Comparison of ENCODE assay signal across 18 mouse cellular contexts in genomic region chr7:24271191-24271590, GRCm38 (mm10). TPM values are rescaled to one million over a fixed set of nuclear protein-coding genes. Genes with fewer than 3 reads are reported as not detected.
DNase-seq lines count a peak whose midpoint lies in the region; ATAC-seq lines count a peak whose summit lies in the region.
"Had no signal": no experiment of that assay in that cellular context is flagged by ENCODE, and none has a peak within 500 bp of the region (broad histone marks: within the 10 kb centered on the region; RNA-seq: fewer than 3 reads in every experiment).

No protein-coding gene starts in this region.

- no peak overlapping the region for H3K9ac ChIP-seq in heart, embryonic 11.5 days (ENCODE audit: low read depth, low read length)
- H3K9ac ChIP-seq in kidney, embryonic 15.5 days = no peak overlapping the region
- H3K9ac ChIP-seq in kidney, embryonic 16.5 days (replicated peaks; ENCODE audit: low read length) = no peak overlapping the region
- H3K9ac ChIP-seq in midbrain, embryonic 14.5 days (replicated peaks; ENCODE audit: low read length) = no peak overlapping the region
- H3K9ac ChIP-seq in midbrain, embryonic 16.5 days (ENCODE audit: low read depth, low read length) = no peak overlapping the region
- H3K9ac ChIP-seq in embryonic facial prominence, embryonic 13.5 days = no peak overlapping the region

- no peak for ATAC-seq in heart, embryonic 11.5 days (replicated peaks; ENCODE audit: insufficient number of reproducible peaks, low FRiP score, low TSS enrichment)
- no peak for ATAC-seq in kidney, embryonic 15.5 days (replicated peaks; ENCODE audit: low FRiP score)
- ATAC-seq in kidney, embryonic 16.5 days (ENCODE audit: low FRiP score, low TSS enrichment) = no peak
- no peak for ATAC-seq in midbrain, embryonic 14.5 days (ENCODE audit: low FRiP score, low TSS enrichment)
- no peak for ATAC-seq in midbrain, embryonic 16.5 days
- ATAC-seq in embryonic facial prominence, embryonic 13.5 days (ENCODE audit: insufficient number of reproducible peaks, insufficient read depth, low FRiP score, low TSS enrichment, low read depth) = no peak
- ATAC-seq: activated CD4-positive, CD25-positive, alpha-beta regulatory T cell, adult 4 months; inflammation-experienced regulatory T-cells, adult 6 months had no signal

- no peak overlapping the region for H3K4me3 ChIP-seq in heart, embryonic 10.5 days
- no peak overlapping the region for H3K4me3 ChIP-seq in heart, embryonic 11.5 days (ENCODE audit: low read depth, low read length)
- no peak overlapping the region for H3K4me3 ChIP-seq in kidney, embryonic 15.5 days (replicated peaks)
- no peak overlapping the region for H3K4me3 ChIP-seq in kidney, embryonic 16.5 days (ENCODE audit: low read length)
- no peak overlapping the region for H3K4me3 ChIP-seq in midbrain, embryonic 14.5 days (replicated peaks; ENCODE audit: low read depth, low read length)
- no peak overlapping the region for H3K4me3 ChIP-seq in midbrain, embryonic 16.5 days (ENCODE audit: low read depth, low read length)
- H3K4me3 ChIP-seq in embryonic facial prominence, embryonic 13.5 days = no peak overlapping the region

- H3K4me1 ChIP-seq in heart, embryonic 10.5 days = 0 out of 2 replicates have a peak, but pooled peaks cover 3% of the 10 kb centered on the region
- H3K4me1 ChIP-seq in heart, embryonic 11.5 days (ENCODE audit: control insufficient read depth, insufficient read depth, low read length) = no peaks in the 10 kb centered on the region
- peaks cover 5% of the 10 kb centered on the region for H3K4me1 ChIP-seq in kidney, embryonic 15.5 days
- H3K4me1 ChIP-seq in kidney, embryonic 16.5 days (ENCODE audit: insufficient read depth, low read length) = no peaks in the 10 kb centered on the region
- peaks cover 3% of the 10 kb centered on the region; the same call in 1 of the 2 replicates for H3K4me1 ChIP-seq in midbrain, embryonic 14.5 days (ENCODE audit: control insufficient read depth, insufficient read depth, low read length)
- peaks cover 9% of the 10 kb centered on the region for H3K4me1 ChIP-seq in midbrain, embryonic 16.5 days (ENCODE audit: control insufficient read depth, insufficient read depth, low read length)
- peaks cover 4% of the 10 kb centered on the region for H3K4me1 ChIP-seq in embryonic facial prominence, embryonic 13.5 days

- no peak overlapping the region for H3K4me2 ChIP-seq in heart, embryonic 11.5 days
- peak overlapping the region; percentile 75; the same call in 1 of the 2 replicates for H3K4me2 ChIP-seq in kidney, embryonic 15.5 days
- no peak overlapping the region for H3K4me2 ChIP-seq in kidney, embryonic 16.5 days (replicated peaks; ENCODE audit: low read depth, low read length)
- H3K4me2 ChIP-seq in midbrain, embryonic 14.5 days (ENCODE audit: low read length) = peak overlapping the region; percentile 78
- no peak overlapping the region for H3K4me2 ChIP-seq in midbrain, embryonic 16.5 days (ENCODE audit: low read length)
- peak overlapping the region; percentile 76 for H3K4me2 ChIP-seq in embryonic facial prominence, embryonic 13.5 days

- H3K27me3 ChIP-seq in heart, embryonic 10.5 days (ENCODE audit: insufficient read depth, poor library complexity, severe bottlenecking) = no peaks in the 10 kb centered on the region
- no peaks in the 10 kb centered on the region for H3K27me3 ChIP-seq in heart, embryonic 11.5 days (ENCODE audit: control insufficient read depth, insufficient read depth, low read length)
- H3K27me3 ChIP-seq in kidney, embryonic 15.5 days = no peaks in the 10 kb centered on the region
- no peaks in the 10 kb centered on the region for H3K27me3 ChIP-seq in kidney, embryonic 16.5 days (ENCODE audit: insufficient read depth, low read length)
- H3K27me3 ChIP-seq in midbrain, embryonic 14.5 days (ENCODE audit: control insufficient read depth, insufficient read depth, low read length) = no peaks in the 10 kb centered on the region
- H3K27me3 ChIP-seq in midbrain, embryonic 16.5 days (ENCODE audit: control insufficient read depth, insufficient read depth, low read depth, low read length) = no peaks in the 10 kb centered on the region
- no peaks in the 10 kb centered on the region for H3K27me3 ChIP-seq in embryonic facial prominence, embryonic 13.5 days
- H3K27me3 ChIP-seq: neural tube, embryonic 13.5 days had no signal

- 94% methylated on average over 6 of the region's 6 CpGs for WGBS in heart, embryonic 10.5 days
- 96% methylated on average over 6 of the region's 6 CpGs for WGBS in heart, embryonic 11.5 days (ENCODE audit: insufficient replicate concordance)
- WGBS in kidney, embryonic 15.5 days = 95% methylated on average over 6 of the region's 6 CpGs
- WGBS in kidney, embryonic 16.5 days = 97% methylated on average over 6 of the region's 6 CpGs
- 97% methylated on average over 6 of the region's 6 CpGs for WGBS in midbrain, embryonic 14.5 days
- 99% methylated on average over 6 of the region's 6 CpGs for WGBS in midbrain, embryonic 16.5 days
- WGBS in embryonic facial prominence, embryonic 13.5 days = 96% methylated on average over 6 of the region's 6 CpGs

- peak; percentile 38 for DNase-seq in heart, embryonic 10.5 days (ENCODE audit: low spot score)
- no peak for DNase-seq in midbrain, embryonic 14.5 days
- no peak for DNase-seq in cerebellum, adult 9-11 months
- DNase-seq: adrenal gland, postnatal 10 days; cerebellum, adult 9-10 months; gastrocnemius, postnatal 10 days; kidney, postnatal 25 days; spleen, adult 18-20 months; thymus, adult 2 months had no signal

- peaks cover 29% of the 10 kb centered on the region for H3K36me3 ChIP-seq in heart, embryonic 10.5 days
- H3K36me3 ChIP-seq in heart, embryonic 11.5 days (ENCODE audit: control insufficient read depth, insufficient read depth, low read length) = peaks cover 15% of the 10 kb centered on the region
- peaks cover 28% of the 10 kb centered on the region for H3K36me3 ChIP-seq in kidney, embryonic 15.5 days
- H3K36me3 ChIP-seq in kidney, embryonic 16.5 days (ENCODE audit: insufficient read depth, low read length) = peaks cover 30% of the 10 kb centered on the region
- H3K36me3 ChIP-seq in midbrain, embryonic 14.5 days (ENCODE audit: control insufficient read depth, insufficient read depth, low read length) = peaks cover 10% of the 10 kb centered on the region
- H3K36me3 ChIP-seq in midbrain, embryonic 16.5 days (ENCODE audit: control insufficient read depth, insufficient read depth, low read length) = peaks cover 13% of the 10 kb centered on the region
- peaks cover 34% of the 10 kb centered on the region for H3K36me3 ChIP-seq in embryonic facial prominence, embryonic 13.5 days

- no peaks in the 10 kb centered on the region for H3K9me3 ChIP-seq in heart, embryonic 10.5 days
- no peaks in the 10 kb centered on the region for H3K9me3 ChIP-seq in heart, embryonic 11.5 days (replicated peaks; ENCODE audit: control insufficient read depth, low read length)
- H3K9me3 ChIP-seq in kidney, embryonic 15.5 days (replicated peaks) = no peaks in the 10 kb centered on the region
- no peaks in the 10 kb centered on the region for H3K9me3 ChIP-seq in kidney, embryonic 16.5 days (ENCODE audit: low read length)
- H3K9me3 ChIP-seq in midbrain, embryonic 14.5 days (ENCODE audit: control insufficient read depth, low read length) = no peaks in the 10 kb centered on the region
- no peaks in the 10 kb centered on the region for H3K9me3 ChIP-seq in midbrain, embryonic 16.5 days (replicated peaks; ENCODE audit: control insufficient read depth, low read length, poor library complexity, severe bottlenecking)
- no peaks in the 10 kb centered on the region for H3K9me3 ChIP-seq in embryonic facial prominence, embryonic 13.5 days
- H3K9me3 ChIP-seq: G1E; neural tube, embryonic 13.5 days had no signal

- no peak overlapping the region for H3K27ac ChIP-seq in heart, embryonic 10.5 days
- H3K27ac ChIP-seq in heart, embryonic 11.5 days (ENCODE audit: low read depth, low read length) = no peak overlapping the region
- H3K27ac ChIP-seq in kidney, embryonic 15.5 days = no peak overlapping the region
- H3K27ac ChIP-seq in kidney, embryonic 16.5 days (ENCODE audit: low read length) = no peak overlapping the region
- no peak overlapping the region for H3K27ac ChIP-seq in midbrain, embryonic 14.5 days (replicated peaks; ENCODE audit: low read depth, low read length)
- no peak overlapping the region for H3K27ac ChIP-seq in midbrain, embryonic 16.5 days (ENCODE audit: low read length)
- no peak overlapping the region for H3K27ac ChIP-seq in embryonic facial prominence, embryonic 13.5 days

RNA-seq across cellular contexts. Expression of gene Zfp93, which starts 1.0 kb away (rescaled TPM):
- 5.8 and 6.4 TPM in 2 replicates for polyA plus RNA-seq in heart, embryonic 10.5 days (2016; fragmentation: Nextera tagmentation; extraction: Ambion mirVana)
- polyA plus RNA-seq in heart, embryonic 11.5 days (2014; fragmentation: Nextera tagmentation; extraction: Ambion mirVana) = 5.8 and 7.3 TPM in 2 replicates
- 10.7 and 11.5 TPM in 2 replicates for polyA plus RNA-seq in kidney, embryonic 15.5 days (2015; fragmentation: Nextera tagmentation; extraction: Ambion mirVana)
- 12.1 and 14.1 TPM in 2 replicates for polyA plus RNA-seq in kidney, embryonic 16.5 days (2015; fragmentation: Nextera tagmentation; extraction: Ambion mirVana)
- 5.9 and 8.7 TPM in 2 replicates for polyA plus RNA-seq in midbrain, embryonic 14.5 days (2014; fragmentation: Nextera tagmentation; extraction: Ambion mirVana)
- polyA plus RNA-seq in midbrain, embryonic 16.5 days (2015; fragmentation: Nextera tagmentation; extraction: Ambion mirVana) = 7.1 and 7.5 TPM in 2 replicates
- polyA plus RNA-seq in embryonic facial prominence, embryonic 13.5 days (2015; fragmentation: Nextera tagmentation; extraction: Ambion mirVana) = 10.7 and 10.8 TPM in 2 replicates

RNA-seq across cellular contexts. Expression of gene Zfp108, which starts 16.6 kb away (rescaled TPM):
- 1.8 and 2.5 TPM in 2 replicates for polyA plus RNA-seq in heart, embryonic 10.5 days (2016; fragmentation: Nextera tagmentation; extraction: Ambion mirVana)
- 1.5 and 2.1 TPM in 2 replicates for polyA plus RNA-seq in heart, embryonic 11.5 days (2014; fragmentation: Nextera tagmentation; extraction: Ambion mirVana)
- polyA plus RNA-seq in kidney, embryonic 15.5 days (2015; fragmentation: Nextera tagmentation; extraction: Ambion mirVana) = 3.6 and 4.2 TPM in 2 replicates
- polyA plus RNA-seq in kidney, embryonic 16.5 days (2015; fragmentation: Nextera tagmentation; extraction: Ambion mirVana) = 4.4 and 4.9 TPM in 2 replicates
- 6.2 and 6.6 TPM in 2 replicates for polyA plus RNA-seq in midbrain, embryonic 14.5 days (2014; fragmentation: Nextera tagmentation; extraction: Ambion mirVana)
- 6.7 and 6.9 TPM in 2 replicates for polyA plus RNA-seq in midbrain, embryonic 16.5 days (2015; fragmentation: Nextera tagmentation; extraction: Ambion mirVana)
- polyA plus RNA-seq in embryonic facial prominence, embryonic 13.5 days (2015; fragmentation: Nextera tagmentation; extraction: Ambion mirVana) = 5.3 and 6.5 TPM in 2 replicates
- polyA plus RNA-seq: G1E had no signal

RNA-seq across cellular contexts. Expression of gene Zfp61, which starts 29.8 kb away (rescaled TPM):
- 20.7 and 27.2 TPM in 2 replicates for polyA plus RNA-seq in heart, embryonic 10.5 days (2016; fragmentation: Nextera tagmentation; extraction: Ambion mirVana)
- 16.4 and 18.1 TPM in 2 replicates for polyA plus RNA-seq in heart, embryonic 11.5 days (2014; fragmentation: Nextera tagmentation; extraction: Ambion mirVana)
- polyA plus RNA-seq in kidney, embryonic 15.5 days (2015; fragmentation: Nextera tagmentation; extraction: Ambion mirVana) = 40.0 and 43.9 TPM in 2 replicates
- 43.5 and 44.0 TPM in 2 replicates for polyA plus RNA-seq in kidney, embryonic 16.5 days (2015; fragmentation: Nextera tagmentation; extraction: Ambion mirVana)
- 34.2 and 34.3 TPM in 2 replicates for polyA plus RNA-seq in midbrain, embryonic 14.5 days (2014; fragmentation: Nextera tagmentation; extraction: Ambion mirVana)
- 46.2 and 46.3 TPM in 2 replicates for polyA plus RNA-seq in midbrain, embryonic 16.5 days (2015; fragmentation: Nextera tagmentation; extraction: Ambion mirVana)
- polyA plus RNA-seq in embryonic facial prominence, embryonic 13.5 days (2015; fragmentation: Nextera tagmentation; extraction: Ambion mirVana) = 53.8 and 58.5 TPM in 2 replicates

RNA-seq across cellular contexts. Expression of gene Zfp109, which starts 33.8 kb away (rescaled TPM):
- 4.4 and 4.6 TPM in 2 replicates for polyA plus RNA-seq in heart, embryonic 10.5 days (2016; fragmentation: Nextera tagmentation; extraction: Ambion mirVana)
- 3.6 and 3.9 TPM in 2 replicates for polyA plus RNA-seq in heart, embryonic 11.5 days (2014; fragmentation: Nextera tagmentation; extraction: Ambion mirVana)
- polyA plus RNA-seq in kidney, embryonic 15.5 days (2015; fragmentation: Nextera tagmentation; extraction: Ambion mirVana) = 5.6 and 6.1 TPM in 2 replicates
- polyA plus RNA-seq in kidney, embryonic 16.5 days (2015; fragmentation: Nextera tagmentation; extraction: Ambion mirVana) = 6.3 and 6.9 TPM in 2 replicates
- polyA plus RNA-seq in midbrain, embryonic 14.5 days (2014; fragmentation: Nextera tagmentation; extraction: Ambion mirVana) = 2.7 and 3.7 TPM in 2 replicates
- polyA plus RNA-seq in midbrain, embryonic 16.5 days (2015; fragmentation: Nextera tagmentation; extraction: Ambion mirVana) = 4.3 and 5.5 TPM in 2 replicates
- polyA plus RNA-seq in embryonic facial prominence, embryonic 13.5 days (2015; fragmentation: Nextera tagmentation; extraction: Ambion mirVana) = 6.1 and 6.4 TPM in 2 replicates

RNA-seq across cellular contexts. Expression of gene Zfp94, which starts 45.3 kb away (rescaled TPM):
- polyA plus RNA-seq in heart, embryonic 10.5 days (2016; fragmentation: Nextera tagmentation; extraction: Ambion mirVana) = 7.0 and 10.1 TPM in 2 replicates
- 4.6 and 6.1 TPM in 2 replicates for polyA plus RNA-seq in heart, embryonic 11.5 days (2014; fragmentation: Nextera tagmentation; extraction: Ambion mirVana)
- polyA plus RNA-seq in kidney, embryonic 15.5 days (2015; fragmentation: Nextera tagmentation; extraction: Ambion mirVana) = 11.3 and 12.1 TPM in 2 replicates
- 12.8 and 13.9 TPM in 2 replicates for polyA plus RNA-seq in kidney, embryonic 16.5 days (2015; fragmentation: Nextera tagmentation; extraction: Ambion mirVana)
- 18.9 and 19.2 TPM in 2 replicates for polyA plus RNA-seq in midbrain, embryonic 14.5 days (2014; fragmentation: Nextera tagmentation; extraction: Ambion mirVana)
- 22.2 and 23.1 TPM in 2 replicates for polyA plus RNA-seq in midbrain, embryonic 16.5 days (2015; fragmentation: Nextera tagmentation; extraction: Ambion mirVana)
- 14.3 and 18.8 TPM in 2 replicates for polyA plus RNA-seq in embryonic facial prominence, embryonic 13.5 days (2015; fragmentation: Nextera tagmentation; extraction: Ambion mirVana)

Comparison
In these comparisons a context has a peak if more than half of its experiments do, and no peak if none do; other contexts are left out.
1. H3K4me2 ChIP-seq: peak in kidney, embryonic 15.5 days (single experiment), midbrain, embryonic 14.5 days (single experiment) and embryonic facial prominence, embryonic 13.5 days (single experiment); none in heart, embryonic 11.5 days (single experiment), kidney, embryonic 16.5 days (single experiment) and midbrain, embryonic 16.5 days (single experiment).